Mouse (Mus musculus) megakaryocyte, embryonic 14.5 days (primary cell): ENCODE results near the gene Wwc1.

ENCODE experiments used
- FLI1 ChIP-seq: IDR thresholded peaks from 2 replicates; pipeline ENCODE4 v1.6.1; 2012; ENCODE audit warnings: low read length, inconsistent platforms, mixed read lengths
- GATA1 ChIP-seq: IDR thresholded peaks from 3 replicates; pipeline ENCODE4 v1.6.1; 2012; ENCODE audit warnings: mixed read lengths, low read length, inconsistent platforms, borderline replicate concordance

- TF ChIP-seq GATA1 (no peak), FLI1 (no peak)
Measured at GRCm38 (mm10) chr11:35974632-35975450, 5.5 kb downstream of the Wwc1 start.
